Mouse (Mus musculus) adrenal gland, adult 18-20 months (tissue): ENCODE results near the gene Hivep1. TPM values are rescaled to one million over a fixed set of nuclear protein-coding genes. Genes with fewer than 3 reads are reported as not detected.

Experiments
- DNase-seq, 2 experiments: peaks; one replicate each; pipeline ENCODE4 v3.0.0; 2021 to 2022; ENCODE audit warnings: low spot score in 2 of 2
- total RNA-seq, 2 experiments: library from RNA; stranded (reverse); gene quantifications; 1 replicate in 1 of 2; 2 replicates in 1 of 2; pipeline ENCODE4 v1.2.3; 2021

The Hivep1 gene
- total RNA-seq, 2 experiments from 2014 or later: 21.4 to 22.3 TPM

- no peak for DNase-seq
Measured at GRCm38 (mm10) chr13:42213556-42213955, 161.7 kb downstream of the Hivep1 start.

GRCm38 (mm10) chr13:42222401-42222800, 170.6 kb downstream of the Hivep1 start:
- DNase-seq: no peak

- DNase-seq: no peak
Measured at GRCm38 (mm10) chr13:42228849-42229248, 177.0 kb downstream of the Hivep1 start.

- DNase-seq: no peak
Measured at GRCm38 (mm10) chr13:42233741-42234419, 182.1 kb downstream of the Hivep1 start.

GRCm38 (mm10) chr13:42238520-42238919, 186.7 kb downstream of the Hivep1 start:
- DNase-seq: no peak

GRCm38 (mm10) chr13:42242131-42242530, 190.3 kb downstream of the Hivep1 start:
- DNase-seq: no peak

Other genes with a start within 250 kb of the Hivep1 start
- gene Adtrp, start 204.3 kb upstream of the Hivep1 start, total RNA-seq: 10 to 100 TPM; 27.2 to 36.0 TPM
- gene Edn1, start 249.5 kb downstream of the Hivep1 start, total RNA-seq: 1 to 10 TPM; 1.2 to 2.2 TPM